Mouse (Mus musculus) CD4-positive helper T cell, adult 2 months (primary cell): ENCODE measurements around the gene Exph5.

Source experiments
- DNase-seq: peaks from one replicate; pipeline ENCODE4 v3.0.0-alpha.2; 2012; ENCODE audit warnings: low read depth, missing footprints, low spot score

Exph5 gene

GRCm38 (mm10) chr9:53356219-53357155, 55.0 kb downstream of the Exph5 start:
- peak; percentile 34 for DNase-seq

- no peak for DNase-seq
Observed at GRCm38 (mm10) chr9:53371339-53371738, 69.9 kb downstream of the Exph5 start.

- no peak for DNase-seq
Observed at GRCm38 (mm10) chr9:53375907-53376306, 74.4 kb downstream of the Exph5 start.

DNA sequence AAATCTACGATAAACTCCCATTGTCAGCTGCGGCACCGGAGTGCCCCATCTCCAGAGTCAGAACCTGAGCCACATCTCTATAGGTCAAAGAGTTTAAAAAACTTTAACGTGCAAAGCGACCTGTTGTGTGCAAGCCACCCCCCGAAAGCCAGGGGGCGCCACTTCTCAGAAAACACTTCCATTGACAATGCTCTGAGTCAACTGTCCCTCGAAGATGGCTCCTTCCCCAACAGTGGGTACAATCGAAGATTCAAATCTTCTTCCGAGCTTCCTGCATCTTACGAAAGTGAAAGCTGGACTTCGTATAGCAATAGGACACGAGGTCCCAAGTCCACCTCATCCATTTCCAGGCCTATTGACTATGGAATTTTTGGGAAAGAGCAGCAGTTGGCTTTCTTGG, 75.3 kb downstream of the Exph5 start:
- peak; percentile 24 for DNase-seq

- no peak for DNase-seq
Observed at GRCm38 (mm10) chr9:53377597-53377996, 76.1 kb downstream of the Exph5 start.

GRCm38 (mm10) chr9:53378171-53378570, 76.7 kb downstream of the Exph5 start:
- no peak for DNase-seq

DNA sequence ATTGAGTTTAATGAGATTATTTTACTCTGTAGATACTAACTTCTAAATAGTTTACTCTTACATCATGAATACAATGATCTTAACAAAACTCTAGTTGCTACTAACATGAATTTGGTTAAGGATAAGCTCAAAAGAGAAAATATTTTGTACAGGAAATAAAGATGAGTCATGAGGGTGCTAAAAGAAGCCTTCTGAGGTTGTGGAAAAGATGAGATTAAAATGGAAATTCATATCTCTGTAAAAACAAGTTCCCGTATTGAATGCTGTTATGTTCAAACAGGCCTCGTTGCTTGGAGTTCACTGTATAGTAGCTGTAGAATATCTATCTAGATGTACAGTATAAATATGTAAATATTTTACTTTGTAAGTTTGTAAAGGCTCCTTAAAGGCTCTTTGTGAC, 79.1 kb downstream of the Exph5 start:
- DNase-seq: peak; percentile 51

- DNase-seq: peak; percentile 61
Observed at GRCm38 (mm10) chr9:53381113-53381615, 79.7 kb downstream of the Exph5 start.

DNA sequence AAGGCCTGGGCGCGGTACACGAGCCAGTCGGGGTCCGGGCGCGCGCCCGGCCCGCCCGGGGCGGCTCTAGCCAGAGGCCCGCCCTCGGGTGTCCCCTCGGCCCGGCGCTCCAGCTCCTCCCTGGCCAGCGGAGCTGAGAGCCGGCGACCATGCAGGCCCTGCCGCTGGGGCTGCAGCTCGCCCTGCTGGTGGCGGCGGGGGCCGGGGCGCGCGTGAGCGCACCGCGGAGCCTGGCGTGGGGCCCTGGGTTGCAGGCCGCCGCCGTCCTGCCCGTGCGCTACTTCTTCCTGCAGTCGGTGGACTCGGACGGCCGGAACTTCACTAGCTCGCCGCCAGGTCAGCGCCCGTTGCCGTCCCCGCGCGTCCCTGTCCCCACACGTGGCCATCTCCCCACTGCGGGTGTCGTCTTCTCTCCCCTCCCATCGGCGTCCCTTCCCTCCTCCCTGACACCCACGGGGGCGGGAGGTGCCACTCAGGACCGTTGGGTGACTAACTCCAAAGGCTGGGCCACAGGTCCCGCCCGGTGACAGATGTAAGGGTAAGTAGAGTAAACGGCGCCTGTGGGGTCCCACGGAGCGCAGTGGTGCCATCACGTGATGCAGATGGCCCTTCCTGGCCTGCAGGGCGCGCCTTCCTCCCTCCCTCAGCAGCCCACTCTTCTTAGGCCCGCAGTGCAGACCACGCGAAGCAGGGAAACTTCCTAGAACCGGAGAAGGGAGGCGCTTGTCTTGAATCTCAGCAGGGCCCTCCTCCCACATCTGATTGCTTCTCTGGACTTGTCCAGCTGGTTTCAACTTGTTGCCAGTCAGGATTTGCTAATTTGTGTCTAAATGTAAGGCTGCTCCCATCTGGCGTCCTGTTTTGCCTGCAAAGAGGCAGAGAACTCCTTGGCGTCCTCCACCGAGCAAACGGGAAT, 82.7 kb downstream of the Exph5 start, which contains the start of gene Kdelc2:
Gene Kdelc2 (plus strand): TSS at position 75 of the 916 bp plus-strand sequence.
- peak; percentile 65 for DNase-seq

- no peak for DNase-seq
Observed at GRCm38 (mm10) chr9:53384873-53385272, 83.4 kb downstream of the Exph5 start.

GRCm38 (mm10) chr9:53387431-53387830, 86.0 kb downstream of the Exph5 start:
- DNase-seq: no peak

GRCm38 (mm10) chr9:53389109-53389508, 87.6 kb downstream of the Exph5 start:
- no peak for DNase-seq

- DNase-seq: no peak
Observed at GRCm38 (mm10) chr9:53390136-53390535, 88.7 kb downstream of the Exph5 start.

- DNase-seq: peak; percentile 56
Observed at GRCm38 (mm10) chr9:53397685-53398387, 96.4 kb downstream of the Exph5 start.

GRCm38 (mm10) chr9:53398388-53398700, 96.9 kb downstream of the Exph5 start:
- peak; percentile 83 for DNase-seq

- no peak for DNase-seq
Observed at GRCm38 (mm10) chr9:53399537-53399936, 98.1 kb downstream of the Exph5 start.

DNA sequence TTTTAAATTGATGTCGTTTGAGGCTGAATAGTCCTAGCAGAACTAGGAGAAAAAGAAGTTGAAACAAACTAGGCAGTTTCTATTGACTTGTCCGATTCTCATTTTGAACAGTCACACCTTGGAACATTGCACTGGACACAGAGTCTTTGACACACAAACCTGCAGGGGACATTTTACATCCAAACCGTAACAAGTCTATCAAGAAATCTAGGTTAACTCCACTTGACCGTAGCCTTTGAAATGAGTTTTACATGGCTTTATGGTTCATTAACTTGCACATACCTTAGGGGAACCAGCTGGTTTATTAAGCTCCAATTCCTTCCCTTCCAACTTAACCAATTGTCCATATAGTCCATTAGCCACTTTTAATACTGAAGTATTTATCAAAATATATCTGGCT, 99.2 kb downstream of the Exph5 start:
- no peak for DNase-seq

DNA sequence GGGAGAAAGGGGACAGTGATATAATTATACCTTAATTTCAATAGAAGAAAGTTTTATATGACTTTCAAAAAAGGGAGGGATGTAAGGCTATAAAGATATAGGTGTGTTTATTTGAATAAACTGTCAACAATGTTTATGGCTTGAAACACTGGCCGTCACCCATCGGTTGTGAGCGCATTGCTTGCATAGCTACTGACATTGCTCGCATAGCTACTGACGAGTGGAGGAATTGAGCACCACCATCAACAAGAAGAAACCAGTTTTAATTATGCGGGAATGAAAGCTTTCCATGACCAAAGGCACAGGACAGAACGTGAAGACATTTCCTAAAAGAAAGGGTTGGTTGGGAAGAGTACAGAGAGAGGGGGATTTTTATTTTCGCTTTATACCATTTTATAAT, 99.7 kb downstream of the Exph5 start:
- no peak for DNase-seq

- DNase-seq: no peak
Observed at GRCm38 (mm10) chr9:53402291-53402711, 100.8 kb downstream of the Exph5 start, which contains the start of gene 4930550C14Rik. Gene 4930550C14Rik (plus strand): TSS chr9:53402325.

DNA sequence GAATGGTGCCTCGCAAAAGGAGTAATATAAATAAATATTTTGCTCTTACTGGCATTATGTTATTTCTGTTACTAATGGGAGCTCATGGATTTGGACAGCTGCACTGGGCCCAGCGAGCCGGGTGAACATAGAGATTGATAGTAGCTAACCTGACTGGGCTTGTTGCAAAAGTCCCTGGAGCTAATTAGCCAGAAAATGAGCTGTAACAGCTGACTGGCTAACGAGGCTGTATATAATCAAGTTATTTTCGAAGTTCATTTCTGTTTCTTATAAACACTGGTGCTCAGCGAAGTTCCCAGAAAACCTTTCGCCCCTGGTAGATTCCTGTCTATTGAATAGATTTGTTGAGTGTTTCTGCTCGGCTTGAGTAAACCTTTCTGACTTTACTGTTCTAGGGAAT, 101.5 kb downstream of the Exph5 start:
- DNase-seq: no peak

DNA sequence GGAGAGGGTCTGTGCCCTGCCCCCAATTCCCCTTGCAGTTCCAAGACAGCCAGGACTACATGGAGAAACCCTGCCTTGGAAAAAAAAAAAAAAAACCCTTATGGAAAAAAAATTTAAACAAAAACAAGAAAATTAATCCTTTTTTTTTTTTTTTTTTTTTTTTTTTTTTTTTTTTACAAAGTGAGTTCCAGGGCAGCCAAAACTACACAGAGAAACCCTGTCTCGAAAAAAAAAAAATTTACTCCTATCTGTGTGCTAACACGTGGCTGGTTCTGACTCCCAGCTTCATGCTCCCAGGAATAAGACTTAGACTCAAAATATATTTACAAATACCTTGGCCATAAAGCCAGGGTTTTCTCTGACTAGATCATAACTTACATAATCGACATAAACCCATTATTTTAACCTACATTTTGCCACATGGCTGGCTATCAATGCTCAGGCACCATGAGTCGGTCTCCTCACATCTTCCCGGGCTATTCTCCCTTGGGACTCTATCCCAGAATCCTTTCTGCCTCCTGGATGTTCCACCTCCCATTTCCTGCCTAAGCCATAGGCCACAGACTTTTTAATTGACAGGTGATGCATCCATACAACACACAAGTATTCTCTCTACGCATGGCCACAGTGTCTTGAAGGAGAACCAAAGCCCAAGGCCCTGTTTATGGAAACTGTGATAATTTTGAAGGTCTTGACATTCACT, 102.7 kb downstream of the Exph5 start:
- DNase-seq: no peak
